In genomic region chr2:181600828-181601750, GRCm38 (mm10) we compare ENCODE assay signal across 8 mouse cellular contexts. TPM values are rescaled to one million over a fixed set of nuclear protein-coding genes. Genes with fewer than 3 reads are reported as not detected.
DNase-seq lines count a peak whose midpoint lies in the region; ATAC-seq and TF ChIP-seq lines count a peak whose summit lies in the region.

No protein-coding gene starts in this region.

- ATAC-seq in embryonic facial prominence, embryonic 15.5 days (ENCODE audit: insufficient number of reproducible peaks, low FRiP score, low TSS enrichment, low read depth) = peak; percentile 93
- ATAC-seq in kidney, embryonic 15.5 days (replicated peaks; ENCODE audit: low FRiP score) = peak; percentile 93
- ATAC-seq in monocyte, adult 5-6 weeks (replicated peaks; ENCODE audit: insufficient number of reproducible peaks, low FRiP score, low TSS enrichment, poor library complexity, severe bottlenecking) = peak; percentile 95

- no peak for TF ChIP-seq CTCF in bone marrow, adult 2 months (IDR thresholded peaks at IDR 0.05; ENCODE audit: control insufficient read depth, insufficient read depth, low read length)

- H3K4me3 ChIP-seq in bone marrow, adult 2 months (replicated peaks; ENCODE audit: control insufficient read depth, low read depth, low read length) = peak overlapping the region; percentile 67
- peak overlapping the region; percentile 98 for H3K4me3 ChIP-seq in embryonic facial prominence, embryonic 15.5 days (replicated peaks)
- peak overlapping the region; percentile 81 for H3K4me3 ChIP-seq in heart, embryonic 10.5 days
- H3K4me3 ChIP-seq in kidney, embryonic 15.5 days (replicated peaks) = peak overlapping the region; percentile 96

- no peaks in the 10 kb centered on the region for H3K9me3 ChIP-seq in embryonic facial prominence, embryonic 15.5 days (replicated peaks)
- no peaks in the 10 kb centered on the region for H3K9me3 ChIP-seq in heart, embryonic 10.5 days
- H3K9me3 ChIP-seq in kidney, embryonic 15.5 days (replicated peaks) = no peaks in the 10 kb centered on the region

- peak; percentile 98 for DNase-seq in 416B (ENCODE audit: low read depth)
- peak; percentile 98 for DNase-seq in heart, embryonic 10.5 days (ENCODE audit: low spot score)
- peak; percentile 96 for DNase-seq in liver
- DNase-seq in spleen, postnatal 4 days (ENCODE audit: low spot score in 2 of 2) = peak; percentile 95 to 97

- peak overlapping the region; percentile 91 for H3K9ac ChIP-seq in embryonic facial prominence, embryonic 15.5 days
- H3K9ac ChIP-seq in kidney, embryonic 15.5 days = peak overlapping the region; percentile 93

- peaks cover 16% of the 10 kb centered on the region for H3K27me3 ChIP-seq in embryonic facial prominence, embryonic 15.5 days
- H3K27me3 ChIP-seq in heart, embryonic 10.5 days (ENCODE audit: insufficient read depth, poor library complexity, severe bottlenecking) = no peaks in the 10 kb centered on the region
- no peaks in the 10 kb centered on the region; the same call in 1 of the 2 replicates for H3K27me3 ChIP-seq in kidney, embryonic 15.5 days

- H3K4me1 ChIP-seq in bone marrow, adult 2 months (ENCODE audit: control insufficient read depth, insufficient read depth, low read length) = peaks cover 1% of the 10 kb centered on the region; the same call in 1 of the 2 replicates
- H3K4me1 ChIP-seq in embryonic facial prominence, embryonic 15.5 days = peaks cover 29% of the 10 kb centered on the region
- H3K4me1 ChIP-seq in heart, embryonic 10.5 days = peaks cover 30% of the 10 kb centered on the region
- peaks cover 48% of the 10 kb centered on the region for H3K4me1 ChIP-seq in kidney, embryonic 15.5 days

- under 1% methylated on average over 57 of the region's 57 CpGs for WGBS in bone marrow, adult 2 months
- 1% methylated on average over 57 of the region's 57 CpGs for WGBS in embryonic facial prominence, embryonic 15.5 days
- 2% methylated on average over 57 of the region's 57 CpGs for whole genome bisulfite sequencing in heart, embryonic 10.5 days
- WGBS in kidney, embryonic 15.5 days = 1% methylated on average over 57 of the region's 57 CpGs

- peak overlapping the region; percentile 73 for H3K4me2 ChIP-seq in embryonic facial prominence, embryonic 15.5 days (replicated peaks)
- H3K4me2 ChIP-seq in kidney, embryonic 15.5 days = peak overlapping the region; percentile 81

- H3K27ac ChIP-seq in bone marrow, adult 2 months (ENCODE audit: control insufficient read depth, insufficient read depth, low read depth, low read length, poor library complexity) = peak overlapping the region; percentile 75
- peak overlapping the region; percentile 85 for H3K27ac ChIP-seq in embryonic facial prominence, embryonic 15.5 days (replicated peaks)
- peak overlapping the region; percentile 87 for H3K27ac ChIP-seq in heart, embryonic 10.5 days
- peak overlapping the region; percentile 87 for H3K27ac ChIP-seq in kidney, embryonic 15.5 days

- peak; percentile 92; the same call in 1 of the 2 replicates for TF ChIP-seq POLR2A in bone marrow, adult 2 months (IDR thresholded peaks at IDR 0.05; ENCODE audit: borderline replicate concordance, control insufficient read depth, low read depth, low read length)

- H3K36me3 ChIP-seq in embryonic facial prominence, embryonic 15.5 days = no peaks in the 10 kb centered on the region
- 0 out of 2 replicates have a peak, but pooled peaks cover 2% of the 10 kb centered on the region for H3K36me3 ChIP-seq in heart, embryonic 10.5 days
- H3K36me3 ChIP-seq in kidney, embryonic 15.5 days = 0 out of 2 replicates have a peak, but pooled peaks cover 6% of the 10 kb centered on the region

RNA-seq across cellular contexts. Expression of gene Samd10, which starts 2.1 kb away (rescaled TPM):
- 0.75 and 6.5 TPM in 2 replicates for polyA plus RNA-seq in bone marrow, adult 2 months (2011; ENCODE audit: insufficient read depth, insufficient read length, low replicate concordance, missing spikeins)
- polyA plus RNA-seq in embryonic facial prominence, embryonic 15.5 days (2015; fragmentation: Nextera tagmentation; extraction: Ambion mirVana) = 13.3 and 15.6 TPM in 2 replicates
- polyA plus RNA-seq in heart, embryonic 10.5 days (2016; fragmentation: Nextera tagmentation; extraction: Ambion mirVana) = 15.0 and 16.6 TPM in 2 replicates
- 24.6 and 26.3 TPM in 2 replicates for polyA plus RNA-seq in kidney, embryonic 15.5 days (2015; fragmentation: Nextera tagmentation; extraction: Ambion mirVana)
- total RNA-seq in monocyte, adult 5-6 weeks (2017) = 1.5 to 5.5 TPM (median 4.5 TPM) in 3 replicates

RNA-seq across cellular contexts. Expression of gene Zfp512b, which starts 8.5 kb away (rescaled TPM):
- polyA plus RNA-seq in bone marrow, adult 2 months (2011; ENCODE audit: insufficient read depth, insufficient read length, low replicate concordance, missing spikeins) = 12.6 and 31.9 TPM in 2 replicates
- polyA plus RNA-seq in embryonic facial prominence, embryonic 15.5 days (2015; fragmentation: Nextera tagmentation; extraction: Ambion mirVana) = 62.1 and 74.8 TPM in 2 replicates
- 36.0 and 37.0 TPM in 2 replicates for polyA plus RNA-seq in heart, embryonic 10.5 days (2016; fragmentation: Nextera tagmentation; extraction: Ambion mirVana)
- polyA plus RNA-seq in kidney, embryonic 15.5 days (2015; fragmentation: Nextera tagmentation; extraction: Ambion mirVana) = 43.1 and 51.6 TPM in 2 replicates
- 6.6 to 20.6 TPM (median 10.2 TPM) in 3 replicates for total RNA-seq in monocyte, adult 5-6 weeks (2017)

RNA-seq across cellular contexts. Expression of gene Prpf6, which starts 9.4 kb away (rescaled TPM):
- polyA plus RNA-seq in bone marrow, adult 2 months (2011; ENCODE audit: insufficient read depth, insufficient read length, low replicate concordance, missing spikeins) = 15.7 and 27.7 TPM in 2 replicates
- polyA plus RNA-seq in embryonic facial prominence, embryonic 15.5 days (2015; fragmentation: Nextera tagmentation; extraction: Ambion mirVana) = 60.4 and 63.6 TPM in 2 replicates
- 56.1 and 62.9 TPM in 2 replicates for polyA plus RNA-seq in heart, embryonic 10.5 days (2016; fragmentation: Nextera tagmentation; extraction: Ambion mirVana)
- polyA plus RNA-seq in kidney, embryonic 15.5 days (2015; fragmentation: Nextera tagmentation; extraction: Ambion mirVana) = 67.4 and 69.5 TPM in 2 replicates
- total RNA-seq in monocyte, adult 5-6 weeks (2017) = 65.7 to 104 TPM (median 96.6 TPM) in 3 replicates

RNA-seq across cellular contexts. Expression of gene Uckl1, which starts 16.4 kb away (rescaled TPM):
- 36.5 and 129 TPM in 2 replicates for polyA plus RNA-seq in bone marrow, adult 2 months (2011; ENCODE audit: insufficient read depth, insufficient read length, low replicate concordance, missing spikeins)
- 50.7 and 55.7 TPM in 2 replicates for polyA plus RNA-seq in embryonic facial prominence, embryonic 15.5 days (2015; fragmentation: Nextera tagmentation; extraction: Ambion mirVana)
- 67.3 and 83.6 TPM in 2 replicates for polyA plus RNA-seq in heart, embryonic 10.5 days (2016; fragmentation: Nextera tagmentation; extraction: Ambion mirVana)
- 50.7 and 59.0 TPM in 2 replicates for polyA plus RNA-seq in kidney, embryonic 15.5 days (2015; fragmentation: Nextera tagmentation; extraction: Ambion mirVana)
- 106 to 183 TPM (median 161 TPM) in 3 replicates for total RNA-seq in monocyte, adult 5-6 weeks (2017)

RNA-seq across cellular contexts. Expression of gene Gm29797, which starts 55.7 kb away (rescaled TPM):
- not detected in 2 replicates for polyA plus RNA-seq in bone marrow, adult 2 months (2011; ENCODE audit: insufficient read depth, insufficient read length, low replicate concordance, missing spikeins)
- polyA plus RNA-seq in embryonic facial prominence, embryonic 15.5 days (2015; fragmentation: Nextera tagmentation; extraction: Ambion mirVana) = 0.24 and 0.31 TPM in 2 replicates
- 0.24 TPM in 1 of 2 replicates, not detected in the other for polyA plus RNA-seq in heart, embryonic 10.5 days (2016; fragmentation: Nextera tagmentation; extraction: Ambion mirVana)
- 0.21 TPM in 1 of 2 replicates, not detected in the other for polyA plus RNA-seq in kidney, embryonic 15.5 days (2015; fragmentation: Nextera tagmentation; extraction: Ambion mirVana)
- not detected in 3 replicates for total RNA-seq in monocyte, adult 5-6 weeks (2017)

Comparison
In these comparisons a context has a peak if more than half of its experiments do, and no peak if none do; other contexts are left out.
1. Peak in every context shown above with its lines: DNase-seq, ATAC-seq, H3K4me3 ChIP-seq and H3K27ac ChIP-seq.